Mouse (Mus musculus): ENCODE measurements around the gene Osgin1.

Gene Osgin1

DNA sequence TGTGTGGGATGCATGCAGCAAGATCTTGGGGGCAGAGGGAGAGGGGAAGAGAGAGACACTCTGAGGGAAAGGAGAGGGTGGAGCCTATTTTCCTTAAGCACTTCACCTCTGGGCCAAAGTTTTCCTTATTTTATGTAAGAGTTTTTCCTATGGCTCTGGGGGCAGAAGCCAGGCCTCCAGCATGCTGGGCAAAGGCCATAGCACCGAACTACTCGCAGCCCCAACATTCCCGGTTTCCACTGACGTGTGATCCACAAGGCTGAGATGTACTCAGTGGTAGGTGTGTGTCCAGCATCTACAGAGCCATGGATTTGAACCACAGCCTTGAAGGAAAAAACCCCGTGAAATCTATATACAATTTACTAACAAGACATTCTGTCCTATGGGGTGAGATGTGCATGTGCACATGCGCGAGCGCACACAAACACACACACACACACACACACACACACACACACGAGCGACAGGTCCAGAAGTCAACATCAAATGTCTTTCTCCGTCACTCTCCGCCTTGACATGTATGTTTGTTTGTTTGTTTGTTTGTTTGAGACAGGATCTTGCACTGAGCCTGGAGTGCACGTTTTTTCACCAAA is at the start of gene Osgin1:
Gene Osgin1 (plus strand): TSS at position 543 of the 593 bp plus-strand sequence.
- no peak for DNase-seq (ENCODE audit: low spot score in 2 of 2)

DNA sequence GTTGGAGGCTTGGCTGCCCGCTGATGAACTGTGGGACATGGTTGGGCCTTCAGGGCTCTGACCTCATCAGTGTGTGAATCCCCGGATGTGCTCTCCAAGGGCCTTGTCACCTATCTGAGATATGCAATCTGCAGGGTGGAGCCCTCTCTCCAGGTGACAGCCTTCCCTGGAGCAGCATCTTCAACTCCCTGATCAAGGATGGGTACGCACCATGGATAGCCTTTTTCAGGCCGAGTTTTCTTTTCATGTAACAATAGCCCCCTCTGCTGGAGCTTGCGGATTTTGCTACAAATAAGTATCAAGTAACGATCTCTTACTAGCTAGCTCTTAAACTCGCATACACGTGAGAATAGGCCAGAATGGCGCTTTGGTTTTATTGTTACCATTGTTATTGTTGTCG is 49.4 kb upstream of the Osgin1 start:
- DNase-seq (ENCODE audit: low spot score in 2 of 2), result peak; percentile 63 to 80

GRCm38 (mm10) chr8:119385854-119386253 is 48.1 kb upstream of the Osgin1 start:
- DNase-seq (ENCODE audit: low spot score in 2 of 2), result no peak

DNA sequence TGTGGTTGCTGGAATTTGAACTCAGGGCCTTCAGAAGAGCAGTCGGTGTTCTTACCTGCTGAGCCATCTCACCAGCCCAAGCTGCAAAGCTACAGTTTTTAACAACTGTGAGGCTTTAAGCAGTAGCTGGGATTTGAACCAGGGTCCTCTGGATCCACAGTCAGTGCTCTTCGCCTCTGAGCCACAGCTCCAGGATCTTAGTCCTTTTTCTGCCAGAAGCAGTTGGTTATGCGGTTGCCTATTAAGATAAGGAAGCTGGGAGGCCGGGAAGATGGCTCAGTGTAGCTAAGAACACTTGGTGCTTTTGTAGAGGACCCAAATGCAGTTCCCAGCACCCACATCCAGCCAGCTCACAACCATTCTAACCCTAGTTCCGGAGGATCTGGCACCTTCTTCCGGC is 46.9 kb upstream of the Osgin1 start:
- DNase-seq (ENCODE audit: low spot score in 2 of 2), result no peak

- DNase-seq (ENCODE audit: low spot score in 2 of 2), result no peak
Measured at GRCm38 (mm10) chr8:119394097-119394496, 39.8 kb upstream of the Osgin1 start.

GRCm38 (mm10) chr8:119394524-119395026 is 39.3 kb upstream of the Osgin1 start, which contains the start of gene Mlycd:
Mlycd (plus strand) TSS chr8:119394878.
- DNase-seq (ENCODE audit: low spot score in 2 of 2), result peak; percentile 78 to 87

DNA sequence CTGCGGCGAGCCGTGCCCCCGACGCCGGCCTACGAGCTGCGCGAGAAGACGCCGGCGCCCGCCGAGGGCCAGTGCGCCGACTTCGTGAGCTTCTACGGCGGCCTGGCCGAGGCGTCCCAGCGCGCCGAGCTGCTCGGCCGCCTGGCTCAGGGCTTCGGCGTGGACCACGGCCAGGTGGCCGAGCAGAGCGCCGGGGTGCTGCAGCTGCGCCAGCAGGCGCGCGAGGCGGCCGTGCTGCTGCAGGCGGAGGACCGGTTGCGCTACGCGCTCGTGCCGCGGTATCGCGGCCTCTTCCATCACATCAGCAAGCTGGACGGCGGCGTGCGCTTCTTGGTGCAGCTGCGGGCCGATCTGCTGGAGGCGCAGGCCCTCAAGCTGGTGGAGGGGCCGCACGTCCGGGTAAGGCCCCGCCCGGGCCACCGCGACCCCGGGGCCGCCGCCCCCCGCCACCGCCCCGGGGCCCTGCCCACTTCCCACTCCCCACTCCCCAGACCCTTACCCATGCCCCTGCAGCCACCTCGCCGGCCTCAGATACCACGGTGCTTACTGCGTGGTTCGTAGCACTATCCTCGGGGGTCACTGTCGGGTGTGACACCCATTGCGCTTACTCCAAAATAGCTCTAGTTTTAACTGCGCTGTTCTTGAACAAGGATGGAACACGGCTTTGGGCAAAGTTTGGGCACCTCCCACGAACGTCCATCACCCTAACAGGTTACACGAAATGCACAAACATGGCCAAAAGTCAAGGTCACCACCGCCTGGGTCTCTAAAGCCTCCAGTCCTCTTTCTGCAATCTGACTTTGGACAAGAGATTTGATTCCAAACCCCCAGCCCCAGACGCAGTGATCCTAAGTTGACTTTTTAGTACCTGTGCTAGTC is 38.6 kb upstream of the Osgin1 start:
- no peak for DNase-seq (ENCODE audit: low spot score in 2 of 2)

DNA sequence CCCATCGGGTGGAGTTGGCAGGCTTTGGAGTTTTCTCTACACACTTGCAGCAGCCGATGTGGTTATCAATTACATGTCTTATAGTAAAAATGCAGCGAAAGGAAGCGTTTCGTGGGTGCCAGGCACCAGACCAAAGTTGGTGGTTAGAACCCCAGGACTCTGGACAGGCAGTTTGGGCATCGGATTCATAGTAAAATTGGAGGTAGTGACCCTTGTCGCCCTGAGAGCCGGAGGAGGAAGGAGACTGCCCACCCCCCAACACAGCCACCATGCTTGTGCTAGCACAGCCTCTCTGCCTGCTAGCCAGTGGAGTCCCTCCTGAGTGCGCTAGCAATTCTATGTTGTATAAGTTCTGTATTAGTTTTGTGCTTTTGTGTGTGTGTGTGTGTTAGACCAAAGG is 35.4 kb upstream of the Osgin1 start:
- DNase-seq (ENCODE audit: low spot score in 2 of 2), result no peak

- DNase-seq (ENCODE audit: low spot score in 2 of 2), result no peak
Measured at GRCm38 (mm10) chr8:119399255-119399654, 34.7 kb upstream of the Osgin1 start.

GRCm38 (mm10) chr8:119400122-119400671 is 33.7 kb upstream of the Osgin1 start:
- DNase-seq (ENCODE audit: low spot score in 2 of 2), result no peak

- DNase-seq (ENCODE audit: low spot score in 2 of 2), result no peak
Measured at GRCm38 (mm10) chr8:119400904-119401303, 33.0 kb upstream of the Osgin1 start.

DNA sequence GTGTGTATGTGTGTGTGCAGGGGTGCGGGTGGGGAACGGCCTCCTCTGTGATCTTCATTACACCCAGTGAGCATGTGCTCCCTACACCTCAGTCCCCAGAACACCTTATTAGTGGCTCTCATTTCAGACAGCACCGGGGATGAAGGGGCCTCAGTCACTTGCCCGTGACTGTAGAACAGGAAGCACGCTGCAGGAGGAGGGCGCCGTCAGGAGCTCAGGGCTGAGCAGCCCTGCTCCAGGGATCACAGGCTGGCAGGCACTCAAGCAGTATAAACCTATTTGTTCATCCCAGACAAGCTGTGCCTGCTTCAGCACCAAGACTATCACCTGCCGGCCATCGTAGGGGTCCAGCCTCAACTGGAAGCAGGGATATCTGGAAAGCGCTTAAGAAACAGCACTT is 30.0 kb upstream of the Osgin1 start:
- no peak for DNase-seq (ENCODE audit: low spot score in 2 of 2)

DNA sequence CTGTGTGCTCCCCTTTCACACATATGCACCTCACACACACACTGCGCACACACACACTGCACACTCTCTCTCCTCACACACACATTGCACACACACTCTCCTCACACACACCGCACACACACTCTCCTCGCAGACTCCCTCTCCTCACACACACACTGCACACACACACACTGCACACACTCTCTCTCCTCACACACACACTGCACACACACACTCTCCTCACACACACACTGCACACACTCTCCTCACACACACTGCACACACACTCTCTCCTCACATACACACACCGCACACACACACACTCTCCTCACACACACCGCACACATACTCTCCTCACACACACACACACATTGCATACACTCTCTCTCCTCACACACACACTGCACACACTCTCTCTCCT is 29.3 kb upstream of the Osgin1 start:
- DNase-seq (ENCODE audit: low spot score in 2 of 2), result no peak

DNA sequence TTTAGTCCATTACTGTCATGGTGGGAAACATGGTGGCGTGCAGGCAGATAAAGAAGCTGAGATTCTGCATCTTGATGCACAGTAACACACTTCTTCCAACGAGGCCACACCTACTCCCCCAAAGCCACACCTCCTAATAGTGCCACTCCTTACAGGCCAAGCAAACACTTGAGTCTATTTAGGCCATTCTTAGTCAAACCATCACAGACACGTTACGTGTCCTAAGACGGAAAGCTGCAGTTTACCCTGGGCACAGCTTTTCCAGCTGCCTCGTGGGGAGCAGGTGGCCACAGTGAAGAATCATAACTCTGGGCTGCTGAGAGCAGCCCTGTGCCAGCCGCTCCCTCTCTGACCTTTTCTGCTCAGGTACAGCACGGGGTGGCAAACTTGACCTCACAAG is 25.6 kb upstream of the Osgin1 start:
- DNase-seq (ENCODE audit: low spot score in 2 of 2), result no peak

- no peak for DNase-seq (ENCODE audit: low spot score in 2 of 2)
Measured at GRCm38 (mm10) chr8:119412037-119412734, 21.7 kb upstream of the Osgin1 start.

GRCm38 (mm10) chr8:119412735-119413498 is 21.0 kb upstream of the Osgin1 start:
- DNase-seq (ENCODE audit: low spot score in 2 of 2), result peak; percentile 57 to 75

DNA sequence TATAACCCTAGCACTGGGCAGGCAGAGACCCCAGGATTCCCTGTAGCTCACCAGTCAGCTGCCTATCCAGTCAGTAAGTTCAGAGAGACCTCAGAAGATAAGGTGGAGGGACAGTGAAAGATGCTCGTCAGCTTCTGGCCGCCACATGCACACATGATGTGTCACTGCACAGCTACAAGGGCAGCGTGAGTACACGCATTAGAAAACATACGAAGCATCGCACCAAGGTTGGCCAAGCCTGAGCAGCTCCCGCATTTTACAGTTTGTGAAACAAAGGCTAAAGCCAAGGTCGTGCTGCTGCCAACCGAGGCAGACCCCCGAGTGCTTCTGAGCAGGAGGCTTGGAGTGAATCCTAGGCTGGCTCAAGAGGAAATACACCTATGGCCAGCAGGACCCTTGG is 20.3 kb upstream of the Osgin1 start:
- no peak for DNase-seq (ENCODE audit: low spot score in 2 of 2)

DNA sequence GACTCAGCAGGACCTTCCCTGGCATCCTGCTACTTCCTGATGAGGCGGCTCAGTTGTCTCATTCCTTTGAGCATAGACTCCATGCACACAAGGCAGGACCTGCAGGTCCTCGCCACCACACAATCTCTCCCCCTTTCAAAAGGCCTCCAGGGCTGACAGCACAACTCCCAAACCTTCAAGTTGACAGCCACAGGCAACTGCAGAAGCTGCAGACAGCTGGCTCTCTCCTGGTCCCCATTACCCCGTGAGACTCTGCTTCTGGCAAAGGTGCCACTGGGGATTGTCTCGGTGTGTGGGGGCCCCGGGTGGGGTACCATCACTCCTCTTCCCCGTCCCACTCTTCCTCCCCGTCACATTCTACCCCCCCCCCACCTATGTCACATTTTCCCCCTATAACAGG is 13.6 kb upstream of the Osgin1 start:
- no peak for DNase-seq (ENCODE audit: low spot score in 2 of 2)

- no peak for DNase-seq (ENCODE audit: low spot score in 2 of 2)
Measured at GRCm38 (mm10) chr8:119421603-119422122, 12.3 kb upstream of the Osgin1 start.

- no peak for DNase-seq (ENCODE audit: low spot score in 2 of 2)
Measured at GRCm38 (mm10) chr8:119422123-119422711, 11.7 kb upstream of the Osgin1 start.
